Mouse (Mus musculus) embryonic fibroblast, embryonic 13.5 days (primary cell): ENCODE results near the gene Il4i1.

ENCODE experiments used
- CTCF ChIP-seq: IDR thresholded peaks from 2 replicates; pipeline ENCODE4 v1.5.1; 2011; ENCODE audit warnings: mild to moderate bottlenecking, control low read depth, low read length, moderate library complexity, borderline replicate concordance; ENCODE audit not compliant: insufficient read depth
- POLR2A ChIP-seq: IDR thresholded peaks from 2 replicates; pipeline ENCODE4 v1.6.1; 2011; ENCODE audit warnings: low read depth, mild to moderate bottlenecking, control low read depth, low read length, moderate library complexity

DNA sequence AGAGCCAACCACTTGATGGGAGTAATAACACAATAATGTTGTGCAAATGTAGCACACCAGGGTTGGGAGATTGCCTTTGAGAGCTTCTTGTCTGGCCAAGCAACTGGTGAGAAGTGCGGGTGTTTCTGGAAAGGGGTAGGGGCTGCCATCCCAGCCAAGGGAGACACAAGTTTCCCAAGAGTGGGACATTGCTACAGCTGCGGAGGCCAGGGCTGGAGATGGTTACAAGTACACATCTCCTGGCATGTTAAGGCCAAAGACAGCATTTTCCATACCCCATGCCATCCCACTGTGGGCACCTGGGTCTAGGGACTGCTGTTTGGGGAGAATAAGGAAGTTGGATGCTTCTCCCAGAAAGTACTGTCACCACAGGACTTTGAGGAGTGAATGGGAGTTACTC, 36.9 kb downstream of the Il4i1 start:
- TF ChIP-seq CTCF (no peak), POLR2A (no peak)
